Mouse (Mus musculus): ENCODE data around the gene Slc35b2. TPM values are rescaled to one million over a fixed set of nuclear protein-coding genes. Genes with fewer than 3 reads are reported as not detected.

The Slc35b2 gene
- polyA plus RNA-seq (2017; shearing (Covaris generic)), result 91.4 TPM

DNA sequence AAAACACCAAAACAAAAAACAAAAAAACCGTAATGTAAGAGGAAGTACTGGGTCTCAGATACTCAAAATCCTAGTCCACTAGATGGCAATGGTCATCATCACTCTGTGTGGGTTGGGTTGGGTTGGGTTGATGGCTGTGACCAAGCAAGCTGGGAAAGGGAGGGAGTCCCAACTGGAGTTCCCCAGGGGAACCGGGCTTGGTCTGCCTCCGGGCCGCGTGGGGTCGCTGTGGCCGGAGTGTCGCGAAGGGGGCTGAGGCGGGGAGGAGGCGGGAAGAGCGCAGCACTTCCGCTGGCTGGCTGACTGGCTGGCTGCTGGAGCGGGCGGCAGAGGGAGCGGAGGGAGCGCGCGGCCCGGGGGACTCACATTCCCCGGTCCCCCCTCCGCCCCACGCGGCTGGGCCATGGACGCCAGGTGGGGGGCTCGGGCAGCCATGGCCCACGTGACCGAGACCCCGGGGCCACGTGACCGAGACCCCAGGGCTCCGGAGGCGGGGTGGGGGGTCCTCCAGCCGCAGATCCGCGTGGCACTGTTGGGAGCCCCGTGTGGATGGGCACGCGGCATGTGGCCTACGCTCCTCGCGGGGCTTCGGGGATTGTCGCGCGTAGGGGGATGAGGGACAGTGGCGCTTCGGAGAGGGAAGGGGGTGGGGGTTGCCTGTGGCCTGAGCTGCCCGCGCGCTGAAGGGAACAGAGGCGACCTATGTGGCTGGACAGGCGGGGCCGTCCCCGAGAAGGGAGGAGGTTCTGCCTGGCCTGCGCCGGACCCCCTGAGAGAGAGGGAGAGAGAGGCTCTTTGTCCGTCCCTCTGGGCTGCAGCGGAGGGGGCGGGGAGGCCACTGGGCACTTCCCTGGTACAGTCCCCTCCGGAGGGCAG lies at the start of gene Slc35b2:
Gene Slc35b2, plus strand, starts transcription at position 220 of the 876 bp plus-strand sequence.

DNA sequence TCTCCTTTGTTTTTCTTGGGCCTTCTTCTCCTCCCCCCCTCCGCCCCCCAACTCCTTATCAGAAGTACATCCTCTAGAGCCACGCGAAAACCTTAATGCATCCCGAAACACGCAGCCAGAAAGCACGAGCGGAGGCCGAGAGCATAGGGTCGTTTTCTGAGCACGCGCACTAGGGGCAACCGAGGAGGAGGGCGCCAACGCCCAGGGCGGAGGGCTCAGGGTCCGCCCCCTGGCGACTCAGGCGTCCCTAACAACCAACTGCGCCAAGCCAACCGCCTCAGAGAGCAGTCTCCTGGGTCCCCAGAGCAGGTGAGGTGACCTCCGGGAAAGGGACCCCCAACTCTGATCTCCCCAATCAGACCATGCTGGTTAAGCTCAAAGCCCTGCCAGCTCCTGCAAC lies 40.4 kb upstream of the Slc35b2 start, which contains the start of gene Tcte1:
Gene Tcte1, plus strand, starts transcription at position 172 of the 400 bp plus-strand sequence.

DNA sequence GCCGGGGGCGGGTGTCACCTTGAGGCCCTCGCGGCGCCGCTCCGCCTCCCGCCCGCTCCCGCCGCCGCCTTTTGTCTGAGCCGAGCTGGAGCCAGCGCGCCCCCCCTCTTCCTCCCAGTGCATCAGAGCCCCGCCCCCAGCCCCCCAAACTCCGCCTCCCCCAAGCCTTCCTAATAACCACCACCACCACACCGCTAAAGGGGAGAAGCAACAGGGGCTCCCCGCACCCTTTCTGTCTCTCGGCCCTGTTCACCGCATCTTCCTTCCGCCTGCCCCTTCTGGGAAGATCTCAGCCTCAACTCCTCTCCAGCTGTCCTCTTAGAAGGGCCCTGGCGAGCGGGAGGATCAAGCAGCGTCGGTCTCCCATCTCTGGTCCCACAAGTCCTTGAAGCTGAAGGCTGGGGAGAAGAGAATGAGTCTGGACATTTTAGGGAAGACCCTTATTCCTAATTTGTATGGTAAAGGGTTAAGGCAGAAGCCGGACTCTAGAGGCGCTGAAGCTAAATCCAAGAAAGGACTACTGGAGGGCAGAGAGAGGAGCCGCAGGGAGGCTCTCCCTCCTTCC lies 14.0 kb upstream of the Slc35b2 start, which contains the start of gene Tmem151b:
Gene Tmem151b, minus strand, starts transcription at position 61 of the 565 bp plus-strand sequence.

DNA sequence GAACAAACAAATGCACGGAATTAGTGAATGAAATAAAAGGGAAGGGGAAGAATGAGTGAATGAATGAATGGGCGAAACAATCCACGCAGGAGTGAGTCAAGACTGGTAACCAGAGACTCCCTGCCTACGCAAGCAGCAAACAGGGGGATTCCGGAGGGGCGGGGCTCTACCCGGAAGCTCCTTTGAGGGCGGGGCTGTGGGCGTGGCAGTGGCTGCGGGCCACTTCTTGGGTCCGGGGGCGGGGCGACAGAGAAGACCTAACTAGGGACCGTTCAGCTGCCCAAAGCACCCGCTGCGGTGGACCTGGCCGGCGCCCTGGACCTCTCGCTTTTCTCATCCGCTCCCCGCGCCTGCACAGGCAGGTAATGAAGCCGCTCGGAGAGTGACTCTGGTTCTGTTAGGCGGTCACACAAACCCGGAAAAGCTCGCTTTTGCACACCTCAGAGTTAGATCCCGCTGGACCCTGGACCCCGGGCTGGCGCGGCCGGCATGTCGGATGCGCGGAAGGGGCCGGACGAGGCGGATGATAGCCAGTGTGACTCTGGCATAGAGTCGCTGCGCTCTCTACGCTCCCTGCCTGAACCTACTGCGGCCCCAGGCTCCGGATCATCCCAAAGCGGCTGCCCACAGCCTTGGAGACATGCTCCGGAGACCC lies 8.1 kb upstream of the Slc35b2 start, which contains the start of gene Nfkbie:
Gene Nfkbie, plus strand, starts transcription at position 252 of the 655 bp plus-strand sequence.

DNA sequence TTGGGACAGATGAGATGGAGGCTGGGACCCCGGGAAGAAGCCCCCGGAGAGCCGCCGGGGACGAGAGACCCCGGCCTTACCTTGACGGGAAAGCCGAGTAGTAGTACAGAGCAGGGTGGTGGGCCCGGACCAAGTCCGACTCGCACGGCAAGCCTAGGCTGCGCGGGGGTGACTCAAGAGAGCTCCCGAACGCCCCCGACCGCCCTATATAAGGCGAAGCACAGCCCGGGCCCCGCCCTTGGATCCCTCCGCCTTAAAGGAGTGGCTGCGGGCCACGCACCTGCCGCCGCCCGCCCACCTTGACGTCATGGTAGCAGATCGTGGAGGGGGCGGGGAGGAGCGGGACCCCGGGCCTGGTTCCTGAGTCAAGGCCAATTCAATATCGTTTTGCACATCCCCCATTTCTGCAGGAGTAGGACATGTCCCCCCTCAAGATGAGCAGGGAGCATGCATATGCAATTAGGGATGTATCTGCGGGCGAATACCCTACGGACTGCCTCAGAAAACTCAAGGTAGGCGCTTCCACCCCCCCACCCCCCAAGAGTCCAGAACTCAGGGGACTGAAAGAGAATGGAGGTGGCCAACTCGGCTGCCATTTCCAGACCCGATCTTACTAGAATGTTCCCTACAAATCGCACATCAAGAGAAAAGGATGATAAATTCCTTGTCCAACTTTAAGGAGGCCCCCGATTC lies 9.6 kb downstream of the Slc35b2 start, which contains the start of gene Hsp90ab1:
Gene Hsp90ab1, minus strand, starts transcription at position 185 of the 693 bp plus-strand sequence.

DNA sequence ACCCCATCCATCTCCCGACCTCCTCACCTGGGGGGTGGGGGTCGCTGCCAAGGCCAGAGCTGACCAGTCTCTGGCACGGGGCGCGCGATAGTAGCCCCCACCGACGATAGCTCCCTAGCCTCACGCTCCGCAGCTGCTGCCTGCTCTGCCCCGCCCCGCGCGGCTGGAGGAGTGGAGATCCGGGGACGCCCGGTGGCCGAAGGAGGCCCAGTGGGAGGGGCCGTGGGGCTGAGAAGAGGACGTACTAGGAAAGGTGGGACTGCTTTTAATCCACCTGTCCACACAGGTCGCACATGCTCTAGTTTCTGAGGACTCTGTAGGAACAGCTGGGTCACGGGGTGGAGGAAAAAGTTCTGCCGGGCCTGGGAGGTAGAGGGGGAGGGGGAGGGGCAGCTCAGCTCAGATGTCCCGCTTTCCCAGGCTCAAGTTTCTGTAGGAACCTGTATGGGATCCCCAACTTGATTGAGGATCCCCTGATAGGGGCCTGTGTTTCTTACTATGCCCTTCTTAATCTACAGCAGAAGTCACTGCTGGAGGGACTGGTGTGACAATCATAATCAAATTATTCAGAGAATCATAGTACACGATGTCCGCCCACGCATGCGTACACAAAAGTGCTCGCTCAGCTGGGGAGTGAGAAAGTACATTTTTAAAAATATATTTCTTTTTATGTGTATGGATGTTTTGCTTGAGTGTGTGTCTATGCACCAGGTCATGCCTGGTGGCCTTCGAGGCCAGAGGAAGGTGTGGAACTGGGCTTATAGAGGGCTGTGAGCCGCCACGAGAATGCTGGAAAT lies 36.0 kb downstream of the Slc35b2 start, which contains the start of gene Slc29a1:
Gene Slc29a1, minus strand, starts transcription at position 161 of the 797 bp plus-strand sequence.

DNA sequence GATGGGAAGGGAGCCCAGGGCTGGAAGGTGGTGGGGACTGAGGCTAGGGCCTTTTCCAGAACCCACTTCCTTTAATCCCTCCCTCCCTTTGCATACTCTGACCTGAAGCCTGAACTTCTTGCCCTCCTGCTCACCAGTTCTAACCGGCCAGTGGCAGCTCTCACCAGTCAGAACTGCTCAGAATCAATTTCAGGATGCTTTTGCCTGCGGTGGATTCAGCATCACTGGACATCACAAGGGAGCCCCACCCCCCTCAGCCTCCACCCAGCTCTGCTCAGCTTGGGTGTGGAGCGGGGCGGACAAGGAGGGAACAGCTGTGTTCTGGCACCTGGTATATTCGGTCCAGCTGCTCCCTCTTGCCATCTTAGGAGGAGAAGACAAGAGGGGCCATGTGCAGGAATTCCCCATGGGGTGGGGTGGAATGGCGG lies 38.2 kb downstream of the Slc35b2 start, which contains the start of gene Mymx:
Gene Mymx, minus strand, starts transcription at position 226 of the 428 bp plus-strand sequence.

Other genes starting within 250 kb of the Slc35b2 start
- 97.2 TPM for gene Cdc5l, start 130.1 kb upstream of the Slc35b2 start, polyA plus RNA-seq (2017; shearing (Covaris generic))
- 0.58 TPM for gene Spats1, start 88.5 kb upstream of the Slc35b2 start, polyA plus RNA-seq (2017; shearing (Covaris generic))
- 9.1 TPM for gene Aars2, start 57.0 kb upstream of the Slc35b2 start, polyA plus RNA-seq (2017; shearing (Covaris generic))
- gene Tcte1, start 40.4 kb upstream of the Slc35b2 start, polyA plus RNA-seq (2017; shearing (Covaris generic)), result not detected
- 0.05 TPM for gene Tmem151b, start 14.2 kb upstream of the Slc35b2 start, polyA plus RNA-seq (2017; shearing (Covaris generic))
- gene Nfkbie, start 8.2 kb upstream of the Slc35b2 start, polyA plus RNA-seq (2017; shearing (Covaris generic)), result 83.8 TPM
- gene Hsp90ab1, start 9.4 kb downstream of the Slc35b2 start, polyA plus RNA-seq (2017; shearing (Covaris generic)), result 820 TPM
- gene Slc29a1, start 35.7 kb downstream of the Slc35b2 start, polyA plus RNA-seq (2017; shearing (Covaris generic)), result 150 TPM
- not detected for gene Mymx, start 38.2 kb downstream of the Slc35b2 start, polyA plus RNA-seq (2017; shearing (Covaris generic))
- 2.2 TPM for gene Capn11, start 95.5 kb downstream of the Slc35b2 start, polyA plus RNA-seq (2017; shearing (Covaris generic))
- gene Mrpl14, start 122.4 kb downstream of the Slc35b2 start, polyA plus RNA-seq (2017; shearing (Covaris generic)), result 99.8 TPM
- gene Tmem63b, start 123.0 kb downstream of the Slc35b2 start, polyA plus RNA-seq (2017; shearing (Covaris generic)), result 12.0 TPM
- gene 1600014C23Rik, start 170.0 kb downstream of the Slc35b2 start, polyA plus RNA-seq (2017; shearing (Covaris generic)), result not detected

All from CD4-positive, CD25-positive, alpha-beta regulatory T cell, adult 9 weeks (primary cell).